In genomic region chr6:112547251-112547650, GRCm38 (mm10) we compare ENCODE assay signal across 19 mouse cellular contexts. TPM values are rescaled to one million over a fixed set of nuclear protein-coding genes. Genes with fewer than 3 reads are reported as not detected.
DNase-seq lines count a peak whose midpoint lies in the region; ATAC-seq lines count a peak whose summit lies in the region.
"Had no signal": no experiment of that assay in that cellular context is flagged by ENCODE, and none has a peak within 500 bp of the region (broad histone marks: within the 10 kb centered on the region; RNA-seq: fewer than 3 reads in every experiment).

No protein-coding gene starts in this region.

- peak; percentile 66 for DNase-seq in 416B (ENCODE audit: low read depth)
- DNase-seq in T-cell, adult 2 months (ENCODE audit: low spot score): peak; percentile 25
- DNase-seq in thymus, postnatal 10 days (ENCODE audit: low spot score in 2 of 2): peak; percentile 54 to 59
- no peak for DNase-seq in spleen, postnatal 14 days (ENCODE audit: low spot score in 2 of 2)
- no peak for DNase-seq in embryo, embryonic 9.5 days (ENCODE audit: extremely low spot score)
- no peak for DNase-seq in Muller cell, postnatal 12 days (ENCODE audit: inconsistent ontology term)
- DNase-seq: adrenal gland, postnatal 14 days; B cell, adult 2 months; cerebellum, adult 11-12 months; cerebellum, postnatal 25 days; gastrocnemius, adult 2 months; heart, adult 2 months; kidney, adult 2 months; kidney, postnatal 14 days; liver, embryonic 13.5 days; right cerebral cortex, postnatal 14 days had no signal

- peak; percentile 82 for ATAC-seq in inflammation-experienced regulatory T-cells, adult 6 months
- ATAC-seq: hindbrain, postnatal 0 days had no signal

RNA-seq across cellular contexts. Expression of gene Oxtr, which starts 57.5 kb away (rescaled TPM):
- polyA plus RNA-seq in inflammation-experienced regulatory T-cells, adult 6 months (2017; shearing (Covaris generic)): not detected
- polyA plus RNA-seq: liver, embryonic 13.5 days; macrophage had no signal

Comparison
In these comparisons a context has a peak if more than half of its experiments do, and no peak if none do; other contexts are left out.
1. DNase-seq: peak in 416B (single experiment), T-cell, adult 2 months (single experiment) and thymus, postnatal 10 days (2 of 2); none in spleen, postnatal 14 days (0 of 2), embryo, embryonic 9.5 days (single experiment) and Muller cell, postnatal 12 days (single experiment).